Mouse (Mus musculus): ENCODE measurements at regions not wholly inside any gene's neighbourhood (a gene's known extent, or its start where the extent isn't known, plus 50 kb on each side); places are given as distances from the start of the nearest gene placed in this dataset.
"Not testable (repeated sequence)": the region's sequence is repeated elsewhere in the genome, so short reads cannot be mapped to it uniquely, and the experiment has no call there.

GRCm38 (mm10) chr6:47679946-47680345, 84.8 kb upstream of the Ezh2 start:
- DNase-seq, result not testable (repeated sequence)

- peak; percentile 62 to 68 for DNase-seq
Measured at GRCm38 (mm10) chr6:47672741-47673140, 77.6 kb upstream of the Ezh2 start.

GRCm38 (mm10) chr6:47652880-47653279, 57.7 kb upstream of the Ezh2 start:
- DNase-seq, result peak; percentile 10 to 42

GRCm38 (mm10) chr6:47651385-47651718, 56.2 kb upstream of the Ezh2 start:
- not testable (repeated sequence) for DNase-seq

GRCm38 (mm10) chr6:47650463-47651384, 55.6 kb upstream of the Ezh2 start:
- peak; percentile 99 for DNase-seq

- DNase-seq, result peak; percentile 21 to 25
Measured at GRCm38 (mm10) chr6:47649961-47650360, 54.8 kb upstream of the Ezh2 start.

GRCm38 (mm10) chr6:47649451-47649931, 54.4 kb upstream of the Ezh2 start:
- DNase-seq, result peak; percentile 18 to 24

- peak; percentile 27 to 44 for DNase-seq
Measured at GRCm38 (mm10) chr6:47648899-47649298, 53.8 kb upstream of the Ezh2 start.

- peak in 1 of 2 experiments; percentile 10 for DNase-seq
Measured at GRCm38 (mm10) chr6:47648316-47648715, 53.2 kb upstream of the Ezh2 start.

- DNase-seq, result peak; percentile 1 to 6
Measured at GRCm38 (mm10) chr6:47647876-47648275, 52.7 kb upstream of the Ezh2 start.

GRCm38 (mm10) chr6:47646731-47647567, 51.8 kb upstream of the Ezh2 start:
- DNase-seq, result peak; percentile 9 to 17

- no peak for DNase-seq
Measured at GRCm38 (mm10) chr6:47646022-47646421, 50.9 kb upstream of the Ezh2 start.
